Comparison of ENCODE assay signal across 9 mouse cellular contexts in genomic region chr9:7216240-7216639, GRCm38 (mm10). TPM values are rescaled to one million over a fixed set of nuclear protein-coding genes. Genes with fewer than 3 reads are reported as not detected.
DNase-seq lines count a peak whose midpoint lies in the region; ATAC-seq and TF ChIP-seq lines count a peak whose summit lies in the region.
"Had no signal": no experiment of that assay in that cellular context is flagged by ENCODE, and none has a peak within 500 bp of the region (broad histone marks: within the 10 kb centered on the region; RNA-seq: fewer than 3 reads in every experiment).

No protein-coding gene starts in this region.

- no peak for TF ChIP-seq EP300 in MEL (IDR thresholded peaks at IDR 0.05; ENCODE audit: low read depth in 1 of 2, low read length in 2 of 2)

- TF ChIP-seq POLR2A in MEL (IDR thresholded peaks at IDR 0.05; ENCODE audit: control insufficient read depth in 1 of 2, insufficient read depth in 1 of 2, low read depth in 1 of 2, low read length in 2 of 2, poor library complexity in 1 of 2), result no peak

- peaks cover 9% of the 10 kb centered on the region; the same call in 1 of the 2 replicates for H3K36me3 ChIP-seq in kidney, embryonic 16.5 days (ENCODE audit: insufficient read depth, low read length)
- H3K36me3 ChIP-seq in MEL (ENCODE audit: control insufficient read depth in 1 of 2, insufficient read depth in 2 of 2, low read length in 2 of 2), result peaks cover 0 to 3% of the 10 kb centered on the region in 2 experiments; a peak in 1 of 4 replicates

- DNase-seq in kidney, adult 9 months, result peak; percentile 31
- DNase-seq in B cell, adult 2 months, result peak; percentile 47 to 58
- peak; percentile 75 for DNase-seq in MEL (ENCODE audit: low read depth, low spot score)
- peak; percentile 17 to 26 for DNase-seq in kidney, postnatal 4 days
- DNase-seq in urinary bladder, adult 2 months (ENCODE audit: low spot score), result no peak

- no peak overlapping the region for H3K9ac ChIP-seq in kidney, embryonic 16.5 days (replicated peaks; ENCODE audit: low read length)
- H3K9ac ChIP-seq in MEL (ENCODE audit: control insufficient read depth, low read depth, low read length, poor library complexity, severe bottlenecking), result no peak overlapping the region
- H3K9ac ChIP-seq: embryonic facial prominence, embryonic 12.5 days had no signal

- H3K4me1 ChIP-seq in kidney, embryonic 16.5 days (ENCODE audit: insufficient read depth, low read length), result no peaks in the 10 kb centered on the region
- H3K4me1 ChIP-seq in MEL (ENCODE audit: control insufficient read depth in 1 of 2, insufficient read depth in 2 of 2, low read length in 2 of 2), result no peaks in the 10 kb centered on the region
- H3K4me1 ChIP-seq: embryonic facial prominence, embryonic 12.5 days had no signal

- TF ChIP-seq CTCF in MEL (IDR thresholded peaks at IDR 0.05 in 2 of 3, conservative IDR thresholded peaks at IDR 0.05 in 1 of 3; ENCODE audit: control insufficient read depth in 1 of 3, insufficient read depth in 1 of 3, low read depth in 2 of 3, low read length in 3 of 3, poor library complexity in 1 of 3, severe bottlenecking in 1 of 3), result peak; percentile 43 to 94 (median 59)

- TF ChIP-seq RAD21 in MEL (IDR thresholded peaks at IDR 0.05; ENCODE audit: low read depth, low read length), result peak; percentile 92

- ATAC-seq in kidney, embryonic 16.5 days (ENCODE audit: low FRiP score, low TSS enrichment), result no peak
- no peak for ATAC-seq in erythroid progenitor cell, adult 5-6 weeks (replicated peaks; ENCODE audit: low FRiP score, poor library complexity, severe bottlenecking)

- no peak overlapping the region for H3K4me3 ChIP-seq in kidney, embryonic 16.5 days (ENCODE audit: low read length)
- H3K4me3 ChIP-seq in MEL (ENCODE audit: control insufficient read depth in 1 of 2, insufficient read depth in 1 of 2, low read depth in 2 of 2, low read length in 2 of 2), result no peak overlapping the region
- H3K4me3 ChIP-seq: embryonic facial prominence, embryonic 12.5 days had no signal

- no peak overlapping the region for H3K4me2 ChIP-seq in kidney, embryonic 16.5 days (replicated peaks; ENCODE audit: low read depth, low read length)
- H3K4me2 ChIP-seq: embryonic facial prominence, embryonic 12.5 days had no signal

- no peaks in the 10 kb centered on the region for H3K27me3 ChIP-seq in kidney, embryonic 16.5 days (ENCODE audit: insufficient read depth, low read length)
- H3K27me3 ChIP-seq in MEL (ENCODE audit: control insufficient read depth in 1 of 2, insufficient read depth in 2 of 2, low read length in 2 of 2), result no peaks in the 10 kb centered on the region
- H3K27me3 ChIP-seq: embryonic facial prominence, embryonic 12.5 days had no signal

- no peak overlapping the region for H3K27ac ChIP-seq in kidney, embryonic 16.5 days (ENCODE audit: low read length)
- no peak overlapping the region for H3K27ac ChIP-seq in MEL (ENCODE audit: control insufficient read depth, low read depth, low read length)
- H3K27ac ChIP-seq: embryonic facial prominence, embryonic 12.5 days had no signal

- no peaks in the 10 kb centered on the region for H3K9me3 ChIP-seq in kidney, embryonic 16.5 days (ENCODE audit: low read length)
- no peaks in the 10 kb centered on the region for H3K9me3 ChIP-seq in MEL (replicated peaks; ENCODE audit: insufficient read depth, low read length)
- H3K9me3 ChIP-seq: embryonic facial prominence, embryonic 12.5 days had no signal

- no peaks in the 10 kb centered on the region for H3K79me2 ChIP-seq in MEL (ENCODE audit: control insufficient read depth, insufficient read depth, low read length, poor library complexity)

- WGBS in kidney, embryonic 16.5 days, result 55% methylated on average over 2 of the region's 2 CpGs

TF ChIP-seq in MEL, 35 proteins besides CTCF, POLR2A, EP300 and RAD21:
- TF ChIP-seq ZC3H11A (IDR thresholded peaks at IDR 0.05; ENCODE audit: low read depth, low read length) (peak; percentile 70), SMC3 (IDR thresholded peaks at IDR 0.05; ENCODE audit: low read depth, low read length) (peak; percentile 87), MAZ (IDR thresholded peaks at IDR 0.05; ENCODE audit: low read depth, low read length) (no peak)

RNA-seq across cellular contexts. Expression of gene Dcun1d5, which starts 31.9 kb away (rescaled TPM):
- 110 and 111 TPM in 2 replicates for polyA plus RNA-seq in kidney, embryonic 16.5 days (2015; fragmentation: Nextera tagmentation; extraction: Ambion mirVana)
- total RNA-seq in MEL (2012; rRNA removed), result 181 and 187 TPM in 2 replicates
- polyA plus RNA-seq in MEL (2012; ENCODE audit: insufficient read depth in 1 of 2, insufficient read length in 2 of 2, low read depth in 1 of 2, low replicate concordance in 2 of 2, missing spikeins in 1 of 2), result 100 to 1,000 TPM in 1 of 2 experiments, not detected in 1; 242 TPM
- total RNA-seq in erythroid progenitor cell, adult 5-6 weeks (2015; ENCODE audit: low replicate concordance), result 21.8 and 26.7 TPM in 2 replicates
- 19.6 and 27.0 TPM in 2 replicates for total RNA-seq in erythroid progenitor cell, adult 5-6 weeks (2017; ENCODE audit: low replicate concordance)
- 62.0 and 87.8 TPM in 2 replicates for polyA plus RNA-seq in urinary bladder, adult 2 months (2012; rRNA removed)

RNA-seq across cellular contexts. Expression of gene Dync2h1, which starts 32.0 kb away (rescaled TPM):
- 20.2 and 24.6 TPM in 2 replicates for polyA plus RNA-seq in kidney, embryonic 16.5 days (2015; fragmentation: Nextera tagmentation; extraction: Ambion mirVana)
- total RNA-seq in MEL (2012; rRNA removed), result 3.2 and 4.1 TPM in 2 replicates
- 1 to 10 TPM in 1 of 2 experiments, not detected in 1; 4.5 TPM for polyA plus RNA-seq in MEL (2012; ENCODE audit: insufficient read depth in 1 of 2, insufficient read length in 2 of 2, low read depth in 1 of 2, low replicate concordance in 2 of 2, missing spikeins in 1 of 2)
- total RNA-seq in erythroid progenitor cell, adult 5-6 weeks (2015; ENCODE audit: low replicate concordance), result 2.2 and 2.5 TPM in 2 replicates
- total RNA-seq in erythroid progenitor cell, adult 5-6 weeks (2017; ENCODE audit: low replicate concordance), result 4.1 and 5.1 TPM in 2 replicates
- 3.1 and 3.2 TPM in 2 replicates for polyA plus RNA-seq in urinary bladder, adult 2 months (2012; rRNA removed)

RNA-seq across cellular contexts. Expression of gene Mmp13, which starts 56.1 kb away (rescaled TPM):
- 0.30 and 0.34 TPM in 2 replicates for polyA plus RNA-seq in kidney, embryonic 16.5 days (2015; fragmentation: Nextera tagmentation; extraction: Ambion mirVana)
- total RNA-seq in MEL (2012; rRNA removed), result not detected in 2 replicates
- not detected for polyA plus RNA-seq in MEL (2012; ENCODE audit: insufficient read depth in 1 of 2, insufficient read length in 2 of 2, low read depth in 1 of 2, low replicate concordance in 2 of 2, missing spikeins in 1 of 2)
- total RNA-seq in erythroid progenitor cell, adult 5-6 weeks (2015; ENCODE audit: low replicate concordance), result 0.72 and 1.7 TPM in 2 replicates
- 1.5 TPM in 1 of 2 replicates, not detected in the other for total RNA-seq in erythroid progenitor cell, adult 5-6 weeks (2017; ENCODE audit: low replicate concordance)
- 0.15 and 0.17 TPM in 2 replicates for polyA plus RNA-seq in urinary bladder, adult 2 months (2012; rRNA removed)
- total RNA-seq: layer of hippocampus, postnatal 36 days had no signal
- polyA plus RNA-seq: embryonic facial prominence, embryonic 12.5 days had no signal
